Comparison of ENCODE assay signal across 9 mouse cellular contexts in genomic region chr19:5691601-5692000, GRCm38 (mm10). TPM values are rescaled to one million over a fixed set of nuclear protein-coding genes. Genes with fewer than 3 reads are reported as not detected.
DNase-seq lines count a peak whose midpoint lies in the region; ATAC-seq and TF ChIP-seq lines count a peak whose summit lies in the region.
"Had no signal": no experiment of that assay in that cellular context is flagged by ENCODE, and none has a peak within 500 bp of the region (broad histone marks: within the 10 kb centered on the region; RNA-seq: fewer than 3 reads in every experiment).

No protein-coding gene starts in this region.

- no peak for ATAC-seq in forebrain, postnatal 0 days
- ATAC-seq in liver, embryonic 14.5 days (ENCODE audit: insufficient read depth) = no peak

- no peaks in the 10 kb centered on the region for H3K9me3 ChIP-seq in forebrain, postnatal 0 days (ENCODE audit: low read length)
- H3K9me3 ChIP-seq in liver, embryonic 14.5 days (ENCODE audit: control insufficient read depth, low read length) = no peaks in the 10 kb centered on the region

- H3K9ac ChIP-seq in forebrain, postnatal 0 days = 0 out of 2 replicates have a peak overlapping the region, but pooled peaks have one; percentile 31
- H3K9ac ChIP-seq in liver, embryonic 14.5 days (replicated peaks) = peak overlapping the region; percentile 55

- peak overlapping the region; percentile 87 for H3K27ac ChIP-seq in left cerebral cortex, adult 2 months
- H3K27ac ChIP-seq in forebrain, postnatal 0 days (ENCODE audit: low read depth, low read length) = peak overlapping the region; percentile 21; the same call in 1 of the 2 replicates
- no peak overlapping the region for H3K27ac ChIP-seq in liver, embryonic 14.5 days
- peak overlapping the region; percentile 39 for H3K27ac ChIP-seq in small intestine, adult 2 months (ENCODE audit: insufficient read depth, low read depth, low read length)

- peaks cover 18% of the 10 kb centered on the region; the same call in 1 of the 2 replicates for H3K36me3 ChIP-seq in forebrain, postnatal 0 days (ENCODE audit: insufficient read depth)
- H3K36me3 ChIP-seq in liver, embryonic 14.5 days (replicated peaks; ENCODE audit: control insufficient read depth, insufficient read depth, low read depth) = peaks cover 27% of the 10 kb centered on the region
- peaks cover 37% of the 10 kb centered on the region for H3K36me3 ChIP-seq in small intestine, adult 2 months (ENCODE audit: control insufficient read depth, insufficient read depth, low read length)

- DNase-seq in left cerebral cortex, adult 2 months (ENCODE audit: extremely low spot score in 1 of 2, low spot score in 2 of 2) = no peak
- DNase-seq in left cerebral cortex, adult 11 months (ENCODE audit: low spot score) = no peak
- DNase-seq in forebrain, postnatal 0 days = no peak
- no peak for DNase-seq in liver, embryonic 14.5 days (ENCODE audit: low read depth in 3 of 3, low spot score in 3 of 3)
- DNase-seq in Muller cell, postnatal 12 days (ENCODE audit: inconsistent ontology term) = no peak
- no peak for DNase-seq in cerebellum, adult 18-20 months
- DNase-seq in embryo, embryonic 11 days = no peak

- peaks cover 17% of the 10 kb centered on the region for H3K4me1 ChIP-seq in forebrain, postnatal 0 days (ENCODE audit: insufficient read depth)
- H3K4me1 ChIP-seq in liver, embryonic 14.5 days (replicated peaks; ENCODE audit: control insufficient read depth in 2 of 2, insufficient read depth in 2 of 2, low read length in 1 of 2) = peaks cover 11 to 14% of the 10 kb centered on the region in 2 experiments
- peaks cover 25% of the 10 kb centered on the region for H3K4me1 ChIP-seq in small intestine, adult 2 months (ENCODE audit: control insufficient read depth, insufficient read depth, insufficient read length, low read length)

- peak overlapping the region; percentile 79 for H3K4me3 ChIP-seq in left cerebral cortex, adult 2 months
- H3K4me3 ChIP-seq in forebrain, postnatal 0 days (ENCODE audit: low read depth, low read length) = no peak overlapping the region
- peak overlapping the region; percentile 93 to 98 for H3K4me3 ChIP-seq in liver, embryonic 14.5 days (ENCODE audit: insufficient read depth in 1 of 2, low read depth in 2 of 2, low read length in 2 of 2)
- H3K4me3 ChIP-seq in small intestine, adult 2 months (ENCODE audit: low read depth, low read length) = peak overlapping the region; percentile 97

- H3K27me3 ChIP-seq in forebrain, postnatal 0 days (ENCODE audit: insufficient read depth, low read length) = no peaks in the 10 kb centered on the region
- no peaks in the 10 kb centered on the region for H3K27me3 ChIP-seq in liver, embryonic 14.5 days (ENCODE audit: control insufficient read depth, insufficient read depth, low read length)
- no peaks in the 10 kb centered on the region for H3K27me3 ChIP-seq in small intestine, adult 2 months (ENCODE audit: control insufficient read depth, insufficient read depth, low read length)

- H3K4me2 ChIP-seq in forebrain, postnatal 0 days (ENCODE audit: low read depth) = peak overlapping the region; percentile 97
- H3K4me2 ChIP-seq in liver, embryonic 14.5 days (ENCODE audit: low read depth) = peak overlapping the region; percentile 100

- intact Hi-C loops in left cerebral cortex, adult 2 months (cut with DNase I) = no loop called here

- no peak for TF ChIP-seq POLR2A in small intestine, adult 2 months (IDR thresholded peaks at IDR 0.05; ENCODE audit: low read depth, low read length)

- WGBS in forebrain, postnatal 0 days = 87% methylated on average over 5 of the region's 5 CpGs
- WGBS in liver, embryonic 14.5 days (ENCODE audit: insufficient replicate concordance) = 52% methylated on average over 5 of the region's 5 CpGs
- WGBS in small intestine, adult 2 months = 65% methylated on average over 5 of the region's 5 CpGs

- no peak for TF ChIP-seq EP300 in liver, embryonic 14.5 days (IDR thresholded peaks at IDR 0.05; ENCODE audit: low read depth)

- no peak for TF ChIP-seq CTCF in left cerebral cortex, adult 2 months (IDR thresholded peaks at IDR 0.05)
- TF ChIP-seq CTCF in forebrain, postnatal 0 days (IDR thresholded peaks at IDR 0.05; ENCODE audit: low read depth) = no peak
- TF ChIP-seq CTCF in liver, embryonic 14.5 days (IDR thresholded peaks at IDR 0.05; ENCODE audit: low read depth) = 0 out of 2 replicates have a peak, but pooled peaks have one; percentile 2
- no peak for TF ChIP-seq CTCF in small intestine, adult 2 months (IDR thresholded peaks at IDR 0.05; ENCODE audit: extremely low read depth, insufficient read length, insufficient replicate concordance, low read depth, low read length)

RNA-seq across cellular contexts. Expression of gene Pcnx3, which starts 2.9 kb away (rescaled TPM):
- total RNA-seq in left cerebral cortex, adult 2 months (2021) = 10 to 100 TPM; 77.5 to 80.0 TPM
- total RNA-seq in forebrain, postnatal 0 days (2014; rRNA removed) = 57.4 and 67.1 TPM in 2 replicates
- polyA plus RNA-seq in forebrain, postnatal 0 days (2015; fragmentation: Nextera tagmentation; extraction: Ambion mirVana) = 10.2 and 17.2 TPM in 2 replicates
- polyA plus RNA-seq in liver, embryonic 14.5 days (2012; rRNA removed) = 19.8 and 25.9 TPM in 2 replicates
- polyA plus RNA-seq in liver, embryonic 14.5 days (2014; fragmentation: Nextera tagmentation; extraction: Ambion mirVana) = 9.1 and 9.8 TPM in 2 replicates
- 85.4 and 150 TPM in 2 replicates for polyA plus RNA-seq in small intestine, adult 2 months (2012; rRNA removed)

RNA-seq across cellular contexts. Expression of gene Map3k11, which starts 3.1 kb away (rescaled TPM):
- total RNA-seq in left cerebral cortex, adult 2 months (2021) = 10 to 100 TPM; 16.2 to 17.0 TPM
- total RNA-seq in forebrain, postnatal 0 days (2014; rRNA removed) = 14.4 and 19.7 TPM in 2 replicates
- polyA plus RNA-seq in forebrain, postnatal 0 days (2015; fragmentation: Nextera tagmentation; extraction: Ambion mirVana) = 8.7 and 9.0 TPM in 2 replicates
- 13.7 and 14.5 TPM in 2 replicates for polyA plus RNA-seq in liver, embryonic 14.5 days (2012; rRNA removed)
- 9.1 and 10.8 TPM in 2 replicates for polyA plus RNA-seq in liver, embryonic 14.5 days (2014; fragmentation: Nextera tagmentation; extraction: Ambion mirVana)
- polyA plus RNA-seq in small intestine, adult 2 months (2012; rRNA removed) = 65.8 and 169 TPM in 2 replicates

RNA-seq across cellular contexts. Expression of gene Kcnk7, which starts 12.6 kb away (rescaled TPM):
- not detected for total RNA-seq in left cerebral cortex, adult 2 months (2021)
- total RNA-seq in forebrain, postnatal 0 days (2014; rRNA removed) = not detected in 2 replicates
- 0.17 TPM in 1 of 2 replicates, not detected in the other for polyA plus RNA-seq in forebrain, postnatal 0 days (2015; fragmentation: Nextera tagmentation; extraction: Ambion mirVana)
- 0.04 TPM in 1 of 2 replicates, not detected in the other for polyA plus RNA-seq in liver, embryonic 14.5 days (2012; rRNA removed)
- polyA plus RNA-seq in liver, embryonic 14.5 days (2014; fragmentation: Nextera tagmentation; extraction: Ambion mirVana) = 0.17 and 0.27 TPM in 2 replicates
- polyA plus RNA-seq in small intestine, adult 2 months (2012; rRNA removed) = 0.57 TPM in 1 of 2 replicates, not detected in the other
- total RNA-seq: gastrocnemius, postnatal 36 days had no signal

RNA-seq across cellular contexts. Expression of gene Sipa1, which starts 28.1 kb away (rescaled TPM):
- 10 to 100 TPM; 18.2 to 19.0 TPM for total RNA-seq in left cerebral cortex, adult 2 months (2021)
- total RNA-seq in forebrain, postnatal 0 days (2014; rRNA removed) = 16.6 and 18.3 TPM in 2 replicates
- polyA plus RNA-seq in forebrain, postnatal 0 days (2015; fragmentation: Nextera tagmentation; extraction: Ambion mirVana) = 14.6 and 19.6 TPM in 2 replicates
- 27.5 and 33.2 TPM in 2 replicates for polyA plus RNA-seq in liver, embryonic 14.5 days (2012; rRNA removed)
- 14.3 and 18.9 TPM in 2 replicates for polyA plus RNA-seq in liver, embryonic 14.5 days (2014; fragmentation: Nextera tagmentation; extraction: Ambion mirVana)
- polyA plus RNA-seq in small intestine, adult 2 months (2012; rRNA removed) = 35.1 and 54.0 TPM in 2 replicates

RNA-seq across cellular contexts. Expression of gene Ehbp1l1, which starts 34.5 kb away (rescaled TPM):
- total RNA-seq in left cerebral cortex, adult 2 months (2021) = 10 to 100 TPM; 21.1 to 30.7 TPM
- 28.5 and 33.2 TPM in 2 replicates for total RNA-seq in forebrain, postnatal 0 days (2014; rRNA removed)
- 41.3 and 53.0 TPM in 2 replicates for polyA plus RNA-seq in forebrain, postnatal 0 days (2015; fragmentation: Nextera tagmentation; extraction: Ambion mirVana)
- 70.8 and 95.5 TPM in 2 replicates for polyA plus RNA-seq in liver, embryonic 14.5 days (2012; rRNA removed)
- polyA plus RNA-seq in liver, embryonic 14.5 days (2014; fragmentation: Nextera tagmentation; extraction: Ambion mirVana) = 66.0 and 76.7 TPM in 2 replicates
- 62.1 and 100 TPM in 2 replicates for polyA plus RNA-seq in small intestine, adult 2 months (2012; rRNA removed)
